Mouse (Mus musculus) erythroid progenitor cell, adult 5-6 weeks (primary cell): ENCODE results near the gene Pdgfb. TPM values are rescaled to one million over a fixed set of nuclear protein-coding genes. Genes with fewer than 3 reads are reported as not detected.

Experiments
- ATAC-seq: replicated peaks from 2 replicates; pipeline ENCODE4 v1.8.0; 2016; ENCODE audit warnings: moderate number of reproducible peaks, mild to moderate bottlenecking, moderate TSS enrichment, inconsistent platforms; ENCODE audit not compliant: poor library complexity, low FRiP score, severe bottlenecking
- total RNA-seq, 2 experiments: library from RNA; stranded (forward) in 1 of 2; stranded (reverse) in 1 of 2; fragments of 150-400 nt in 1 of 2; fragments of 186-747, 209-891 nt in 1 of 2; gene quantifications; 2 replicates each; pipeline versions ENCODE4 v1.2.3 to v1.2.4; 2015 to 2017; ENCODE audit warnings: low replicate concordance in 2 of 2

The Pdgfb gene
- 1.3 TPM in 1 of 2 replicates, not detected in the other for total RNA-seq (2015; ENCODE audit: low replicate concordance)
- total RNA-seq (2017; ENCODE audit: low replicate concordance) = 1.6 TPM in 1 of 2 replicates, not detected in the other

- ATAC-seq = no peak
Measured at GRCm38 (mm10) chr15:80014321-80015210, at the start of gene Pdgfb. Pdgfb (minus strand) TSS chr15:80014977.

DNA sequence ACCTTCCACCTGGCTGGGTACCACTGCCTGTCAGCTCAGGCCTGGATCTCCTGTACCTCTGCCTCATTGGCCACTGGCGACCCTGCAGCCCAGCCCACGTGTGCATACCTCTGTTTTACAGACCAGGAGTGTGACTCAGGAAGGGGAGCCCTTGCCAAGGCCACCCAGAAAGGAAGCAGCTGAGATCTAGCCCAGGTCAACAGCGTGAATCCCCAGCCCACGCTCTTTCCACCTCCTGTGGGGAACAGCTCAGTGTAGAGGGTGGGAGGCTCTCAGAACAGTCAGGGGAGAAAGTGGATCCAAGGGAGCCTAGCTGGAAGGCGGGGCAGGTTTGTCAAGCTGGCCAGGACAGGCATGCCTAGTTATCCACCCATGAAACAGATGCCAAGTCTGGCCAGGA is 48.0 kb upstream of the Pdgfb start:
- no peak for ATAC-seq

GRCm38 (mm10) chr15:80062339-80062738 is 47.6 kb upstream of the Pdgfb start:
- ATAC-seq = no peak

- no peak for ATAC-seq
Measured at GRCm38 (mm10) chr15:80061071-80061550, 46.3 kb upstream of the Pdgfb start.

GRCm38 (mm10) chr15:80060356-80061070 is 45.7 kb upstream of the Pdgfb start:
- ATAC-seq = no peak

DNA sequence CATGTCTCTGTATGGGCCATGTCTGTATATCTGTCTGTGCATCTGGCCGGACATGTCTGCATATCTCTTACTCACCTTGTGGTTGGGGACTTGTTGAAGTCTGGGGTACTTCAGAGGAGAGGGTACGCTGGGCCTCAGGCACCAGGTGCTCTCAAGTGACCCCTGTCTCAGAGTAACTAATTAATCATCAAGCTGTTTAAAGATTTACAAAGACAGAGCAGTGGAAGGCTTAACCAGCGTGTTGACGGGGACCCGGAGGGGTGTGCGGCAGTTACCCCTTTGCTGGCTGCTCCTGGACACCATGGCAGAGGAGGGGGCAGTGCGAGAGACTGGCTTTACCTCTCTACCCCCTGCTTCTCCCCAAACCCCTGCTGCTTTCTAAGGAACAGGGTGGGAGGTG is 44.8 kb upstream of the Pdgfb start:
- ATAC-seq = no peak

DNA sequence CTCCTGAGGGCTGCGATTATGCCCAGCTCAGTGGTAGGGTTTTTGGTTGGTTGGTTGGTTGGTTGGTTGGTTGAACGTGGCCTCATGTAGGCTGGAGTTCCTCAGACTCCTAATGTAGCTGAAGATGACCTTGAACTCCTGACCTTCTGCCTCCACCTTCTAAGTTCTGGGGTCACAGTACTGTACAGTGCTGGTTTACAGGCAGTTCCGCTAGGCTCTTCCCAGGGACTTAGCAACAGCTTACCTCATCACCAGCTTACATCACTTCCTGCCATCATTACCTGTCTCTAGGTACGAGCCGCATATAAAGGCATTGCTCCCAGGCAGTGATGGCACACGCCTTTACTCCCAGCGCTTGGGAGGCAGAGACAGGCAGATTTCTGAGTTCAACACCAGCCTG is 43.4 kb upstream of the Pdgfb start:
- ATAC-seq = no peak

DNA sequence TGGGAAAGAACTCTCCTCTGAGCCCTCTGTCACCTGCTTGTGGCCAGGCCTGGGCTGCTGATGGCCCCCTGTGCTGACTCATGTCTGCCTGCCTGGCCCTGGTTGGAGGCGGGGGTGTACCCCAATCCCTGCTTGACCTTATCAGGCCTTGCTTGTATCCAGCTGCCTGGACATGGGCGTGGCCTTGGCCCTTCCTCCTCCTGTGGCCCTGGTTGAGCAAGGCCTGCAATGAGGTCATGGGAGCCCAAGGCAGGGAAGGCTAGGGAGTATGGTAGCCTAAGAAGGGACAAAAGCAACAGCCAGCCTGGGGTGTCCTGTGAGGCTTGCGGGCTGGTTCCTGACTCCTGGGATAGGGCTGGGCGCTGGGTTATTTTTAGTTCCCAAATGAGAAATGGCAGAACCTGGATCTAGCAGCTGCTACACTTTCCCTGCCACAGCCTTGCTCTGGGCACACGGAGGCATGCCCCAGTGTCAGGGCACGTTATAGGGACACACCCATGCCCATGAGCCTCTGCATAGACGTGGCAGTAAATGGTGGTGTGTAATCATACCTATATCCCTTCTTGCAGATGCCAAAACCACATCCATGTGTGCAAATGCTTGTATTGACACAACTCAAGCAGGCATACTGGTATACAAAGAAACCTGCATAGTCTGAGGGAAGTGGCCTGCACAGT is 39.4 kb upstream of the Pdgfb start:
- ATAC-seq = 0 out of 2 replicates have a peak, but pooled peaks have one; percentile 17

DNA sequence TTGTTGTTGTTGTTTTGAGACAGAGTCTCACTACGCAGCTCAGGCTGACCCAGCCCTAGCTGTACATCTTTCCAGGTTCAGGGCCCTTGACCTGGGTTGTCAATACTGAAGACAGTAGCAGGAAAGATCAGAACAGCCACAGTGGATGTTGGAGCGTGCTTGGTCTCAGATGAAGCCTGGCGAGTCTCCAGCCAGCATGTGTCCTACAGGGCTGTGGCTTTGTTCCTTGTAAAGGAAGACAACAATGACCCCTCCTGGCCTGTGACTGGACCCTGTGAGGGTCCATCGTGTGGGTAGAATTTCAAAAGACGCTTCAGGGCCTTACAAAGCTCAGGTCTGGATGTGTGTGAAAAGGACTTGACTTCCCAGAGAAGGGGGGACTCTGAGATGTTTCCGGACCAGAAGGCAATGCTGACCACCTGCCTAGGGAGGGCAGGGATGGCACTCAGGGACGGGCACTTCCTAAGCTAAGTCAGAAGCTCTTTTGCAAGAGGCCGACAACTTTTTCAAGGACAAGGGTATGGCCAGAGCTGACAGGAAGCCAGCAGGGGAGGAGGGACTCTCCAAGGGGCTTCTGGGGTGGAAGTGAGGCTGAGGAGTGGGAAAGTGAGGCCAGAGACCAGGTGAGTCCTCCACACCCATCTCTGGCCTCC is 38.7 kb upstream of the Pdgfb start:
- no peak for ATAC-seq

- no peak for ATAC-seq
Measured at GRCm38 (mm10) chr15:80051782-80052181, 37.0 kb upstream of the Pdgfb start.

- ATAC-seq = no peak
Measured at GRCm38 (mm10) chr15:80051092-80051761, 36.5 kb upstream of the Pdgfb start.

GRCm38 (mm10) chr15:80050093-80050492 is 35.3 kb upstream of the Pdgfb start:
- ATAC-seq = no peak

DNA sequence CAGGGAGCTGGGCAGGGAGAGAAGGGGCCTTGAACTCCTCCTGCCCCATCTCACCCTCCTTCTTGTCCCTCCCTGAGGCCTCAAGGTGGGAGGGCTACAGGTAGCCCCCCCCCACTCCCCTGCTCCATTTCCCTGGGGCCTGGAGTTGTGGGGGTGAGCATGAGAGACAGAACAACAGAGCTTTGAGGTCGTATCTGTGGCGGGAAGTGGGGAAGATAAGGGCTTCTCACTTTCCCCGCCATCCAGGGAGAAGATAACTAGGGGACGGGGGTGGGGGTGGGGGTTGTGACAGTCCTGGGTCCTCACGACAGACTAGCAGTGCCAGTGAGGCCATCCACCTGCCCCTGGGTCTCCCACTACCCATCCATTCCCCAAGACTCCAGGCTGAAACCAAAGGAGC is 33.2 kb upstream of the Pdgfb start:
- ATAC-seq = no peak

DNA sequence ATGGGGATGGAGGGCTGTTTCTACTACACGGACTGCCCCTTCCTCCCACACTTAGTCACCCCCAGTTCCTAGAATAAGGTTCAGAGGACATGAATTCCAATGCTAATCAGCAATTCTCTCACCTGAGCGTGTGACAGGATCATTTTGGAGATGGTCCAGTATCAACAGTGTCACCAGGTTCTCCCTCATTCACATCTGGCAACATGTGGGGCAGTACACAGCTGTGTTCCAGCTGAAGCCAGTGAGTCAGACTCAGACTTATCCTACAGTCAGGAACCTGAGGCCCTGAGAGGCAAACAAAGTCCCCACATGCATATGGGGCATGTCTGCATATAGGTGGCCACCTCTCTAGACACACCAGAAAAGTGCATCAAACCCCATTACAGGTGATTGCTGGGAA is 32.5 kb upstream of the Pdgfb start:
- no peak for ATAC-seq

GRCm38 (mm10) chr15:80045749-80046148 is 31.0 kb upstream of the Pdgfb start:
- ATAC-seq = no peak

DNA sequence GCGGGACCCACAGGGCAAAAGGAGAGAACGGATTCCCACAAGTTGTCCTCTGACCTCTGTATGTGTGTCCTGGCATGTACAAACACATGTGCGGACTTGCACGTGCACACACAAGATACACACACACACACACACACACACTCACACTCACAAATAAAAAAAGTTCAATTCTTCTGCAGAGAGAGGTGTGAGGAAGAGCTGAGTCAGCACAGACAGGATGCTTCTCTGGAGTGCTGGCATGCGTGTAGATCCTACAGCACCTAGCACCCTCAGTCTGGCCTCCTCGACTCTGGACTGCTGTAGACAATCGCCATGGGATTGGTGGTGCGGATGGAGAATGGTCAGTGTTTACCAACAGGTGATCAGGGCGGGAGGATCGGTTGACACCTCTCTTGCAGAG is 29.5 kb upstream of the Pdgfb start:
- ATAC-seq = no peak

GRCm38 (mm10) chr15:80042152-80042551 is 27.4 kb upstream of the Pdgfb start:
- ATAC-seq = no peak

- no peak for ATAC-seq
Measured at GRCm38 (mm10) chr15:80038110-80038391, 23.3 kb upstream of the Pdgfb start.
